Mouse (Mus musculus): Measurements from ENCODE around the gene Zfp750. TPM values are rescaled to one million over a fixed set of nuclear protein-coding genes. Genes with fewer than 3 reads are reported as not detected.

Zfp750 gene
- 1 to 10 TPM in 1 of 2 experiments, not detected in 1; 1.0 TPM for total RNA-seq (2021)
- long read RNA-seq, experiment 1 = 0 reads
- long read RNA-seq, experiment 2 = 0 reads

- DNase-seq (ENCODE audit: low spot score in 2 of 2) = no peak
Measured at GRCm38 (mm10) chr11:121519131-121519530, at the start of gene Zfp750. Zfp750 (minus strand) TSS chr11:121519333.

- no peak for DNase-seq (ENCODE audit: low spot score in 2 of 2)
Measured at GRCm38 (mm10) chr11:121564265-121564664, 45.1 kb upstream of the Zfp750 start.

GRCm38 (mm10) chr11:121563312-121563711 is 44.2 kb upstream of the Zfp750 start:
- no peak for DNase-seq (ENCODE audit: low spot score in 2 of 2)

GRCm38 (mm10) chr11:121560294-121560663 is 41.1 kb upstream of the Zfp750 start:
- DNase-seq (ENCODE audit: low spot score in 2 of 2) = no peak

- DNase-seq (ENCODE audit: low spot score in 2 of 2) = no peak
Measured at GRCm38 (mm10) chr11:121559527-121560293, 40.6 kb upstream of the Zfp750 start.

GRCm38 (mm10) chr11:121558522-121558921 is 39.4 kb upstream of the Zfp750 start:
- no peak for DNase-seq (ENCODE audit: low spot score in 2 of 2)

- DNase-seq (ENCODE audit: low spot score in 2 of 2) = no peak
Measured at GRCm38 (mm10) chr11:121557946-121558345, 38.8 kb upstream of the Zfp750 start.

GRCm38 (mm10) chr11:121556727-121557126 is 37.6 kb upstream of the Zfp750 start:
- no peak for DNase-seq (ENCODE audit: low spot score in 2 of 2)

- DNase-seq (ENCODE audit: low spot score in 2 of 2) = no peak
Measured at GRCm38 (mm10) chr11:121553458-121553857, 34.3 kb upstream of the Zfp750 start.

GRCm38 (mm10) chr11:121552846-121553457 is 33.8 kb upstream of the Zfp750 start:
- DNase-seq (ENCODE audit: low spot score in 2 of 2) = no peak

GRCm38 (mm10) chr11:121552167-121552566 is 33.0 kb upstream of the Zfp750 start:
- DNase-seq (ENCODE audit: low spot score in 2 of 2) = no peak

- DNase-seq (ENCODE audit: low spot score in 2 of 2) = no peak
Measured at GRCm38 (mm10) chr11:121551206-121551799, 32.2 kb upstream of the Zfp750 start.

GRCm38 (mm10) chr11:121549843-121550647 is 30.9 kb upstream of the Zfp750 start:
- DNase-seq (ENCODE audit: low spot score in 2 of 2) = no peak

- no peak for DNase-seq (ENCODE audit: low spot score in 2 of 2)
Measured at GRCm38 (mm10) chr11:121548996-121549842, 30.1 kb upstream of the Zfp750 start.

GRCm38 (mm10) chr11:121547925-121548324 is 28.8 kb upstream of the Zfp750 start:
- DNase-seq (ENCODE audit: low spot score in 2 of 2) = no peak

- no peak for DNase-seq (ENCODE audit: low spot score in 2 of 2)
Measured at GRCm38 (mm10) chr11:121547234-121547633, 28.1 kb upstream of the Zfp750 start.

GRCm38 (mm10) chr11:121545398-121546034 is 26.4 kb upstream of the Zfp750 start:
- no peak for DNase-seq (ENCODE audit: low spot score in 2 of 2)

GRCm38 (mm10) chr11:121544755-121545397 is 25.7 kb upstream of the Zfp750 start:
- DNase-seq (ENCODE audit: low spot score in 2 of 2) = no peak

- DNase-seq (ENCODE audit: low spot score in 2 of 2) = no peak
Measured at GRCm38 (mm10) chr11:121543922-121544321, 24.8 kb upstream of the Zfp750 start.

Data from adrenal gland, adult 18-20 months (tissue).